Mouse (Mus musculus) urinary bladder, postnatal 36 days (tissue): Measurements from ENCODE around the gene Erg.

ENCODE experiments used
- DNase-seq, 2 experiments: peaks; one replicate each; pipeline ENCODE4 v3.0.0; 2022; ENCODE audit warnings: low spot score in 2 of 2, mixed read lengths in 1 of 2

The Erg gene

GRCm38 (mm10) chr16:95478558-95478957 lies 107.8 kb downstream of the Erg start:
- no peak for DNase-seq

- DNase-seq, result no peak
These were observed 111.4 kb downstream of the Erg start for GRCm38 (mm10) chr16:95475041-95475440.

DNA sequence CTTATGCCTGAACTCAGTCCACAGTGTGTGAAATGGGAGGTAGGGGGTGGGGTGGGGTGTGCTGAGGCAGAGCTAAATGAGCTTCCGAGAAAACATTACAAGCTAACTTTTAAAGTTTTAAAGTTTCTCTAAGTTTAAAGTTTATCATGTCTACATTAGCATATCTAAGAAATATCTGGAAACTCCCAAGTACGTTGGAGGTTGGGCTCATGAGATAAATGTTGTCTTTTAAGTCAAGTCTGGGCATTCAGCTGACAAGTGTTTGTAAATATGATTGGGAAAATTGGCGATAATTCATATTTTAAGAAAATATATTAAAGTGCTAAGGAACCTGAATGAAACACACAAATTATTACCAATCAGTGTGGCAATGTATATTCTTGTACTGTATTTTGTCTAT lies 112.4 kb downstream of the Erg start:
- no peak for DNase-seq

DNA sequence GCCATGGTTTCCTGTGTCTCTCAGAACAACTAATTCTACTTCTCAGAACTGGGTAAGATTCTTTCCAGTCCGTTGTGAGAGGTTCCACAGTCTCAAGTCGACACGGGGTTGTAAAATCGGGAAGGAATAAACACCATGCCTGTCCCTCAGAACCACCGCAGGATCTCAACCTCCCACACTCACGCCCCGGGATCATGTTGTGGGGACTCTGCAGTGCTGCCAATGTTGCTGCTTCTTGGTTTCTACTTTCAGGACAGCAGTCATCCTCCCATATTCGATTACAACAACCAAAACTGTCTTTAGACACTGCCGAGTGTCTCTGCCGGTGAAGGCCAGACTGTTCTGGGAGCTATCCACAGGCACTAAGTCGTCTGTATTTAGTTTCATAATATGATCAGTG lies 113.6 kb downstream of the Erg start:
- DNase-seq, result no peak

- no peak for DNase-seq
These were observed 116.9 kb downstream of the Erg start for GRCm38 (mm10) chr16:95469262-95470139.

DNA sequence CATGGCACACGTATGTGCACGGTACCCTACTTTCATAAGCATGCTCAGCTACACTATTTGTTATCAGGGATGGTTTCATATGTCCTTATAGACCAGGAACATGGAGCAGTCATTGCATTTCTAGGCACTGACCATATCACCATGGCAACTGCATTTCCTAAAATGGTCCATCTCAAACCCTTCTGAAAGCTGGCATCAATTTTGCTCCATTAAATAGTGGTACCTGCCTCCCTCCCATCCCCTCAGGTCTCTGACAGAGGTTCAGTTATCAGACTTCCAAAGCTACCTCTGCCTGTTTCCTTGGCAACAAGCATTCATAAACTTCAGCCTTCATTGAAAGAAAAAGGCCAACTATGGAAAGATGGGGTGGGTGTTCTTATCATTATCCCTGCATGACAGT lies 118.5 kb downstream of the Erg start:
- no peak for DNase-seq

GRCm38 (mm10) chr16:95466548-95466947 lies 119.8 kb downstream of the Erg start:
- DNase-seq, result no peak

- no peak for DNase-seq
These were observed 121.8 kb downstream of the Erg start for GRCm38 (mm10) chr16:95464609-95465008.

GRCm38 (mm10) chr16:95463796-95464195 lies 122.6 kb downstream of the Erg start:
- DNase-seq, result no peak

DNA sequence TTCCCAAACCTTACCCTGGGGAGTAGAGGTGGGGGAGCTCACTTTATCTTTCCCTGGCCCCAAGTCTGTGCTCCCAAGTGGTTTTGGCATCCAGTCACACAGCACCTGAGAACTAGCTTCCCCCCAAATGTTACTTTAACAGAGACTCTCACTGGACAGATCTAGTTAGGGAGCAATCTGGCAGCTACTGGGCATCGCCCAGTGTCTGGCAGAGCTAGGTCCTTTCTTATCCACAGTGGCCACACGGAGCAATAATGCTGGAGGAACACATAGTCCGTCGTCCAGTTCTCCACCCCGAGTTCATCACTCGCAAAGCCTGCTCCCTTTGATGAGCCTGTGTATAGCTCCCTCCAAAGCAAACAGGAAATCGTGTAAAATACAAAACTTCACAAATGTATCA lies 124.5 kb downstream of the Erg start:
- no peak for DNase-seq

- DNase-seq, result no peak
These were observed 126.1 kb downstream of the Erg start for GRCm38 (mm10) chr16:95460336-95460735.

DNA sequence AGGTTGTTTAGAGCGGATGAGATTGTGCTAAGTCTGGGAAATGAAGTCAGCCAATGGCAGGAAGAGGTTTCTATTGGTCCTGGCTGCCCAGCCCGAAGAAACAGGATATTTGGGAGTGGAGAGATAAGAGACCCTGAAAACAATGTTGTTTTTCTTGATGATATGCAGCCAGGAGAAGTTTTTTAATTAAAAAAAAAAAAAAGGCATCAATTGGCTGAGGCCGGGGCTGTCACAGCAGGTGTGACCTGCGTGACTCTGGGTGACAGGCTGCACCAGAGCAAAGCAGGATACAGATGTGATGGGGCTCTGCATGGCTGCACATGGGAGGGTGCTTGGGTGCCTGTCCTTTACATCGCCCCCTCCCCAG lies 127.1 kb downstream of the Erg start:
- no peak for DNase-seq

GRCm38 (mm10) chr16:95458590-95459324 lies 127.6 kb downstream of the Erg start:
- no peak for DNase-seq

DNA sequence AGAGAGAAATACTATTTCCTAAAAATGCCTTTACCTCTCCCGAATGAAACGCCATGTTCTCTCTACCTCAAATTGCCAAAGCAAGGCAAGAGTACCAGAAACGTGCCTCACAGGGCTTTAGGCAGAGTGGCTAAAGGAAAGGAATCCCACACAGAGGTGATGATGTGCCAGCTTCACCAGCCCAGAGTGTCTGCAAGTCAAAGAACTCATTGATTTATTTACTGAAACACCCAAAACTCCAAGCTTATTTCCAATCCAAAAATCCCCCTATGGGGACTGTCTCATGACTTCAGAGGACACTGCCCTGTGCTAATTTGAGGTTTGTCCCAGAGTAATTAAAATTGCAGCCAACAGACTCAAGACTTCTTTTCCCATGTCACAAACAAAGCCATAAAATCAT lies 129.4 kb downstream of the Erg start:
- no peak for DNase-seq

DNA sequence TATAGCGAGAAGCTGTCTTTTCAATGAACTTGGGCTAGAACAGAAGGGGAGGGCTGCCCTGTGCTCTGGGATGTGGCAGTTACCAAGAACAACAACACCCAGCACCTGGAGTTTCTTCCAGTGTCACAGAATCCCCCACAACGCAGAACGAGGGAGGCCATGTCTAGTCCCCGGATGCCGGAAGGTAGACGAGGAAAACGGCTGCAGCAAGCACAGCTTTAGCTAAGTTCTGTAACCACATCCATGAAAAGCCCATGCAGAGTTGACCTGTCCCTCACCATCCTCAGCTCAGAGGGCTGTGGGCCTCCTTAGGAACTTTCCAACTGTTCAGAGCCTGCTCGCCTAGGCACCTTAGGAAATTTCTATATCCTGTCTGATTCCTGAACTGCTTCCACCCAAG lies 130.5 kb downstream of the Erg start:
- no peak for DNase-seq

DNA sequence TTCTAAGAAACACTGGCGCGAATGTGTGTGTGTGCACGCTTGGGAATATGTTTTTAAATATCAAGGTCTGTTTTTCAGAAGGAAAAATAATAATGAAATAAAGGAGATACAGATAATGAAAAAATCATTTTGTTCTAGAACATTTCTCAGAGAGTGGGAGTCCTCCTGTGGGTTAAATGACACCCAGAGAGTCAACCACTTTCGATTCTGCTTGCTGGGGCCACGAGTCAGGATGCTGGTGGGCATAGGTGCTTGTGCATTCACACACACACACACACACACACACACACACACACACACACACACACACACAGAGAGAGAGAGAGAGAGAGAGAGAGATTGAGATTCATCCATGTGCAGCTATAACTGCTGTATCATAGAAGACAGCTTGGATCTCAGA lies 130.9 kb downstream of the Erg start:
- DNase-seq, result no peak

GRCm38 (mm10) chr16:95452411-95452810 lies 134.0 kb downstream of the Erg start:
- DNase-seq, result no peak

- no peak for DNase-seq
These were observed 137.1 kb downstream of the Erg start for GRCm38 (mm10) chr16:95449361-95449725.

DNA sequence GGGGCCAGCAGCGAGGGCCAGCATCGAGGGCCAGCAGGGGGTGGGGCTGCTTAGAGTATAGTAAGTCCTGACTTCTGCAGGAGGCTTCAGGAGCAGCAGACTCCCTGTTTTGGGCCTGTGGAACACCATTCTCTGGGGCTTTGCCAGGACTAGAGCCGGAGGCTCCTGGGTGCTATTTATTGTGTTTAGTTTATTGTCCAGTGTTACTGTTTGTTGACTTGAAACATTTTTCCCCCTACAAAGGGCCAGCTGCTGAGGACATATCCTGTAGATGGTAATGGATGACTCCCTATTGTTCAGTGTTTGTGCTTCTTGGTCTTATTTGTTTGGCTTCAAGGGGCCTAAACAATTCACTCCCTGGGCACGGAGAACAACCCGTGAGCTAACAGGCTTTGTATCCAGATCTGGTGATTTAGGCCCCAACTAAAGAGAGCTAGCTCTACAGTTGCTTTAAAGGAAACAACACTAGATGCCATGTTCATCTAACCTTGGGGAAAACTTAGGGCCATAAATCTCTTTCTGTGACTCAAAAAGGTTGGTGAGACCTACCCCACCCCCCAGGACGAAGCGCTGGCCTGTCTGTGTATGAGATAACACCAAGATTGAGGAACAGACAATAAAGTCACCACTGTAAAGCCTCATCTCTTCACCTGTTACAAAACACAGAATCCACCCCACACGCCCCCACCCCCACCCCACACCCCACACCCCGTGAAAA lies 137.6 kb downstream of the Erg start:
- DNase-seq, result no peak

GRCm38 (mm10) chr16:95447896-95448295 lies 138.5 kb downstream of the Erg start:
- no peak for DNase-seq

GRCm38 (mm10) chr16:95446368-95446767 lies 140.0 kb downstream of the Erg start:
- DNase-seq, result no peak

DNA sequence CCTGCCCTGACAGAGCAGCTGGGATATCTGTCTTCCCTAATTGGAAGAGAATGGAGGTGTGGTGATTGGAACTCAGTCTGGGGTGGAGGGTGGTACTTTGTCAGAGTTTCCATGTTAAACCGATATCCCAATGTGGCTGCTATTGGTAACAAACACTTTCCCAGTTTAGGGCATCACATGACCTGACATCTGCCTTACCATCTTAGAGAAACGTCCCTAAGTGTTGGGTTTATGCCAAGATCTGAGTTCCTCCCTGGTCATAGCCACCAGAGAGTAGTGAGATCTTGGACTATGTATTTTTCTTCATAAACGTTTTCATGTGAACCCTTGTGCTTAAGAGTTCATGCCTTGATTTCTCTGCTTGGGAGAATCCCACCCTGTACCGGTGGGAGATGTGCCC lies 144.4 kb downstream of the Erg start:
- DNase-seq, result no peak

GRCm38 (mm10) chr16:95441179-95441578 lies 145.2 kb downstream of the Erg start:
- DNase-seq, result no peak
